Mouse (Mus musculus) frontal cortex, postnatal 36 days (tissue): Measurements from ENCODE around the gene Plk5.

ENCODE experiments used
- DNase-seq, 2 experiments: peaks; one replicate each; pipeline ENCODE4 v3.0.0; 2022; ENCODE audit warnings: low spot score in 2 of 2

Plk5 gene

DNA sequence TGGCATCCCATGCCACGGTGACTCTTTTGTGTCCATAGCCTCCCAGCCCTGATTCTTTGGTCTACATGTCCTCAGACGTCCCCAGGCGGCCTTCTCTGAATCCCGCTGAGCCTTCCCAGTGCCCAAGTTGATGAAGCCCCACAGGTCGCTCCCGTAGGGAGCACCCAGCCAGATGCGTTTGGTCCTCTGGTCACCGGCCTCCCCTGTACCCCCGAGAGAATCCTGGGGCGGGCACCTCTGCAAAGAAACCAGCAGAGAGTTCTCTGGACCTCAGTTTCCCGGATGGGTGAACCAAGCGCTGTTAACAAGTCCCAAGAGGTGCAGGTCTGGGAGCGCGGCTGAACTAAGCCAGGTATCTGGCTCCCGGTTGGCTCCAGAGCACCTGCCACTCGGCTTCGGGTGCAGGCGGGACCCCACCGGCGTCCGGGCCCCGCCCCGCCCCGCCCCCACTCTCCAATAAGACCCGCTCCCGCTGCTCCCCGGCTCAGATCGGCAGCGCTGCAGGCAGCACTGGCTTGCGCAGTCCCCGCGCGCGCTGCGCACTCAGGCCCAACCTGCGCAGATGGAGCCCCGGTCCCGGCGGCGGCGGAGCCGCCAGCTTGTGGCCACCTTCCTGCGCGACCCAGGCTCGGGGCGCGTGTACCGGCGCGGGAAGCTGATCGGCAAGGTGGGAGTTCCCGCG lies at the start of gene Plk5:
TSS of gene Plk5 (plus strand) at position 459 of the 682 bp plus-strand sequence.
- DNase-seq, result no peak

DNA sequence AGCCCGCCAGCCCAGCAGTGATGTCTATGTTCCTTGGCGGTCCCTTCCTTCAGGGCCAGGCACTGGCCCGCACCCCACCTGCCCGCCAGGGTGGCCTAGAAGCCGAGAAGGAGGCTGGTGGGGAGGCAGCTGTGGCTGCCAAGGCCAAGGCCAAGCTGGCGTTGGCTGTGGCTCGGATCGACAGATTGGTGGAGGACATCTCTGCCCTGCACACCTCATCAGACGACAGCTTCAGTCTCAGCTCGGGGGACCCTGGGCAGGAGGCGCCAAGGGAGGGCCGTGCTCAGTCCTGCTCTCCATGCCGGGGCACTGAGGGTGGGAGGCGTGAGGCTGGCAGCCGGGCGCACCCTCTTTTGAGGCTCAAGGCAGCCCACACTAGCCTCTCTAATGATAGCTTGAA lies 44.7 kb upstream of the Plk5 start:
- DNase-seq, result no peak

DNA sequence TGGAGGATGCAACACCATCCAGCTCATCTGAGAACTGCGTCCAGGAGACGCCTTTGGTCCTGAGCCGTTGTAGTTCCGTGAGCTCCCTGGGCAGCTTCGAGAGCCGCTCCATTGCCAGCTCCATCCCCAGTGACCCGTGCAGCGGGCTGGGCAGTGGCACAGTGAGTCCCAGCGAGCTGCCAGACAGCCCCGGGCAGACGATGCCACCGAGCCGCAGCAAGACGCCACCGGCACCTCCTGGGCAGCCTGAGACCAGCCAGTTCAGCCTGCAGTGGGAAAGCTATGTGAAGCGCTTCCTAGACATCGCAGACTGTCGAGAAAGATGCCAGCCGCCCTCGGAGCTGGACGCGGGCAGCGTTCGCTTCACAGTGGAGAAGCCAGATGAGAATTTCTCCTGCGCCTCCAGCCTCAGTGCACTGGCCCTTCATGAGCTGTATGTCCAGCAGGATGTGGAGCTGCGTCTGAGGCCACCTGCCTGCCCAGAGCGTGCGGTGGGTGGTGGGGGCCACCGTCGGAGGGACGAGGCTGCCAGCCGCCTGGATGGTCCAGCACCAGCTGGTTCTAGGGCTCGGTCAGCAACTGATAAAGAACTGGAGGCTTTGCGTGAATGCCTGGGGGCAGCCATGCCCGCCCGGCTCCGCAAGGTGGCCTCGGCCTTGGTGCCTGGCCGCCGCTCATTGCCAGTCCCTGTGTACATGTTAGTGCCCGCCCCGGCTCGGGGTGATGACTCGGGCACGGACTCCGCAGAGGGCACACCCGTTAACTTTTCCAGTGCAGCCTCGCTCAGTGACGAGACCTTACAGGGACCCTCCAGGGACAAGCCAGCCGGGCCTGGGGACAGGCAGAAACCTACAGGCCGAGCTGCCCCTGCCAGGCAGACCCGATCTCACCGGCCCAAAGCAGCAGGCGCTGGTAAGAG lies 43.4 kb upstream of the Plk5 start:
- no peak for DNase-seq

DNA sequence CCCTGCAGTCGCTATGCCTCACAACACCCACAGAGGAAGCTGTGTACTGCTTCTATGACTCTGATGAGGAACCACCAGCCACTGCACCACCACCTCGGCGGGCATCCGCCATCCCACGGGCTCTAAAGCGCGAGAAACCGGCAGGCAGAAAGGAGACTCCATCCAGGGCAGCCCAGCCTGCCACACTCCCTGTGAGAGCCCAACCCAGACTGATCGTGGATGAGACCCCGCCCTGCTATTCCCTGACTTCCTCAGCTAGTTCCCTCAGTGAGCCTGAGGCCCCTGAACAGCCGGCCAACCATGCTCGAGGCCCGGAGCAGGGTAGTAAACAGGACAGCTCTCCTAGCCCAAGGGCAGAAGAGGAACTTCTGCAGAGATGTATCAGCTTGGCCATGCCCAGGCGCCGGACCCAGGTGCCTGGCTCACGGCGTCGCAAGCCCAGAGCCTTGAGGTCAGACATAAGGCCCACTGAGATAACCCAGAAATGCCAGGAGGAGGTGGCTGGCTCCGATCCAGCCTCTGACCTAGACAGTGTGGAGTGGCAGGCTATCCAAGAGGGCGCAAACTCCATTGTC lies 42.5 kb upstream of the Plk5 start:
- DNase-seq, result no peak

DNA sequence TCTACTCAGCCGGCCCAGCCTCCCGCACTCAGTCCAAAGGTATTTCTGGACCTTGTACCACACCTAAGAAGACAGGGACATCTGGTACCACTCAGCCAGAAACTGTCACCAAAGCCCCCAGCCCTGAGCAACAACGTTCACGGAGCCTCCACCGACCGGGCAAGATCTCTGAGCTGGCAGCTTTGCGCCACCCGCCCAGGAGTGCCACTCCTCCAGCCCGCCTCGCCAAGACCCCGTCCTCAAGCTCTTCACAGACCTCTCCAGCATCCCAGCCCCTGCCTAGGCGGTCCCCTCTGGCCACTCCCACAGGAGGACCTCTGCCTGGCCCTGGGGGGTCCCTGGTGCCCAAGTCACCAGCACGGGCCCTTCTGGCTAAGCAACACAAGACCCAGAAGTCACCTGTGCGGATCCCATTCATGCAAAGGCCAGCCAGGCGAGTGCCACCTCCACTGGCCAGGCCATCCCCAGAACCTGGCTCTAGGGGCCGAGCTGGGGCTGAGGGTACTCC lies 41.7 kb upstream of the Plk5 start:
- no peak for DNase-seq

DNA sequence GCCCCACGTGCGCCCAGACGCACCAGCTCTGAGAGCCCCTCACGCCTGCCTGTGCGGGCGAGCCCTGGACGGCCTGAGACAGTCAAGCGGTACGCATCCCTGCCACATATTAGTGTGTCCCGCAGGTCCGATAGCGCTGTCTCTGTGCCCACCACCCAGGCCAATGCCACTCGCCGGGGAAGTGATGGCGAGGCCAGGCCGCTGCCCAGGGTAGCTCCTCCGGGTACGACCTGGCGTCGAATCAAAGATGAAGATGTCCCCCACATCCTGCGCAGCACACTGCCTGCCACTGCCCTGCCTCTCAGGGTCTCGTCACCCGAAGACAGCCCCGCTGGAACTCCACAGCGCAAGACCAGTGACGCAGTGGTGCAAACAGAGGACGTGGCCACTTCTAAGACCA lies 40.9 kb upstream of the Plk5 start:
- DNase-seq, result no peak

DNA sequence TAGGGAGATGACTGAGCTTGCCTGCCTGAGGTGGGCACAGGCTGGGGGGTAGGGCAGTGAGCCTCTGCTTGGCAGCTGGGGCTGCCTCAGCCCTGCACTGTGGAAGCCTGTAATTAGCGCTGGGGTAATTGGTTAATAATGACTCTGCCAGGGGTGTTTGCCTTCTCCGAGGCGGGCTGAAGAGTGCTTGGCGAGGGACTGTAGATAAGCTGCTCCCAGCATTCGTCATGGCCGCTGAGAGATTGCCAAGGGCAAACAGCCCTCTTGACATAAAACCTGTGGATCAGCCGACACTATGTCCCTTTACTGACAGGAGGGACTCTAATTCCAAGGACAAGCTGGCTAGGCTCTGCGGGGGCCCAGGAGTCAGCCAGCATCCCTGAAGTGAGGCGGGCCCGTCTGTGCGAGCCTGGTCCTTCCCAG lies 39.9 kb upstream of the Plk5 start:
- no peak for DNase-seq

DNA sequence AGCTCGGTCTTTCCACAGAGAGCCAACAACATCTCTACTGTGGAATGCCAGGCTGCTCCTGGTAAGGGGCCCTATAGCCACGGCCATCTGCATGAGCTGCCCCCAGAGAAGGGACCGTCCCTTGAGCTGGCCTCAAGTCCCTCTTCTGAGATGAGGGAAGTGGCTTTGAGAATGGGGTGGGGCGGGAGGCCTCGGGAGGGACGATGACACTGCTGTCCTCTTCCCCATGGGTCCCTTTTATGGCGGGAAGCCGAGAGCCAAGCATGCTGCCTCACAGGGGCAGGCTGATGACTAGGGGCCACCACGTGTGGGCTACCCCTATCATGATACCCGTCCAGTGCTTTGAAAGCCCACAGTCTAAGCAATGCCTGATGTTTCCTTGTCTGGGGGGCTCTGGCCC lies 39.2 kb upstream of the Plk5 start:
- DNase-seq, result no peak

DNA sequence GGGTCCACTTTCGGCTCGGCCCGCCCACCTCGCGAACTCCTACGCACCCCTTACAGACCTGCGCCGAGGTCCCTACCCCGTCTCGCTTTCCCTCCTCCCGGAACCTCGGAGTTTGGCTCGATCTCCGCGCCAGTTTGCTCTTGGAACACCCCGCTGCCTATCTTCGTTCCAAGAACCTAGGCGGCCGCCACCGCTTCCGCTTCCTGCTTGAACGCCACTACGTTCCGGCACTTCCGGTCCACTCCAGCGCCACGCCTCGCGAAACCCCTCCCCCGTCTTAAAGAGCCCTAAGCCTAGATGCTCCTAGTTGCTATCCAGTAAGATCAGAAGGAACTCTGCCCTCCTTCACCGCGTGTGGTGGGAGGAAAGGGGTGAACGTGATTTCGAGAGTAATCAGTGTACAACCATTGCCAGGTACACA lies 35.9 kb upstream of the Plk5 start, which contains the start of gene 2310011J03Rik:
TSS of gene 2310011J03Rik (minus strand) at position 198 of the 421 bp plus-strand sequence.
- peak; percentile 89 to 95 for DNase-seq

DNA sequence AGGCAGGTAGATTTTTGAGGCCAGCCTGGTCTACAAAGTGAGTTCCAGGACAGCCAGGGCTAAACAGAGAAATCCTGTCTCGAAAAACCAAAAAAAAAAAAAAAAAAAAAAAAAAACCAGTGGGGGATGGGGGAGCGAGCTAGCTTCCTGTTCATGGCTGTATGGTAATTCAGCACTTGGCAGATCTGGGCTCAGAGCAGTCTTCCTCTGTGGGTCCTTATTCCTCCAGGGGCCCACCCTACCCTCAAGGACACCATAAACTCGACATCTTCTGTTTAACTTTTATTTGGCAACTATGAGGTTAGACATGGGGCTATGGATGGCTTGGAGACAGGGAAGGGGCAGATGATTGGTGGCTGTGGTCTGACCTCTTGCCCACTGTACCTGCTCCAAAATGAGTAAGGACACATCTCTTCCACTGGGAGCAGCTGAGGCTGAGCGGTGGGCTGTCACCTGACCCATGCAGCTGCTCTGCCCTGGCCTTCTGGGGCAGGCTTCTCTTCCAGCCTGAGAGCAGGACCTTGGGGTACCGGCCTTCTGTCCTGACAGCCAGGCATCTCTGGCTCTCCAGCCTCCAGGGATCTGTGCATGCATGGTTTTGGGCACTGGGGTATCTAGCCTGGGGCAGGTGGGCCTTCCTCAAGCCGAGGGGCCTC lies 35.1 kb upstream of the Plk5 start:
- DNase-seq, result no peak

DNA sequence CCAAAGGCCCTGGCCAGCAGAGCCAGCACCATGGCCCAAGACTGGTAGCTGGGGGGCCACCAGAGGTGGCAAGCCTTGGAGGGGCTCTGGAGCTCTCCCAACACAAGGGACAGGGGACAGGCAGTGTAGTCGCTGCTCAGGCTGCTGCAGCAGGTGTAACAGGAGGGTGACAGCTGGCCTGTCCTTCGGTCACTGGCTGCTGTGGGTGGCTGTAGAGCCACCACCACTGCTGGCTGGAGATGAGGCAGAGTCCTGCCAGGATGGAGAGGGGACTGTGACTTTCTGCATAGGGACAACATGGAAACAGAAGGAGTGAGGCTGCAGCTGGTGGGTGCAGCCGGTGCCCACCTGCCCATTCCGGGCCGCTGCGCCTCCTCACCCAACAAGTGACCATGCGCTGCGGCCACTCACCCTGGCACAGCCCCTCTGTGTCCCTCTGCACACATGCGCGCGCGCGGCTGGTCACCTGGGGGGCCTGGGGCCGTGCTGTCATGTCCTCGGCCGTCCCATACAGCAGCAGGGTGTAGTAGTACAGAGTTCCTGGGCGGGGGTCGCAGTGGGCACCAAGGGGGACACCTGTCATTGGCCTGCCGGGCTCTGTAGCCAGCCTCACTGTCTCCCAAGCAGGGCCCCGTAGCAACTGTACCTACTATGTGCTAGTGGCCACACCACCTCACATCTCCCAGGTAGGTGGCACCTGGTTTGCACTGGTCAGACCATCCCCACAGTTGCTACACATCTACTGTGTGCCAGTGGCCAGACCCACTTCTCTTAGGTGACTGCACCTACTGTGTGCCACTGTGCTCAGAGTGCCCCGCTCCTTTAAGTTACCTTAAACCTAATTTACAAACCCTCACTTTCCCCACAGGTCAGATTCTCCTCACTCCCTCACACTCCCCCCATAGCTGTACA lies 34.3 kb upstream of the Plk5 start:
- no peak for DNase-seq

DNA sequence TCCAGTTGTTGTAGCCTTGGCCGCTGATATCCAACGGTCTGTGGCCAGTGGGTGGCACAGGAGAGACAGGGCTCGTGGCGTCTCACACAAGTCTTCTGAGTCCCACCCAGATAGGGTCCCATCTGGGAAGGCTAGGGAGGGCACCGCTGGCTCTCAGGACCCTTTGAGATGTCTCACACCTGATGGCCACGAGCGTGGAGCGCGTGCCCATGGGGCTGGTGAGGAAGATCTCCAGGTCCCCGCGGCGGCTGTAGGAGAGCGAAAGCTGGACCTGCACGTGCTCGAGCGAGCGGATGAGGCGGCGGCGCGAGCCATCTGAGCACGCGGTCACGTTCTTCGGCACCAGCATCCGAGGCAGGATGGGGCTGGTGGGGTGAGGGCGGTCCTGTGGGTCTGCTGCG lies 33.4 kb upstream of the Plk5 start:
- DNase-seq, result no peak

DNA sequence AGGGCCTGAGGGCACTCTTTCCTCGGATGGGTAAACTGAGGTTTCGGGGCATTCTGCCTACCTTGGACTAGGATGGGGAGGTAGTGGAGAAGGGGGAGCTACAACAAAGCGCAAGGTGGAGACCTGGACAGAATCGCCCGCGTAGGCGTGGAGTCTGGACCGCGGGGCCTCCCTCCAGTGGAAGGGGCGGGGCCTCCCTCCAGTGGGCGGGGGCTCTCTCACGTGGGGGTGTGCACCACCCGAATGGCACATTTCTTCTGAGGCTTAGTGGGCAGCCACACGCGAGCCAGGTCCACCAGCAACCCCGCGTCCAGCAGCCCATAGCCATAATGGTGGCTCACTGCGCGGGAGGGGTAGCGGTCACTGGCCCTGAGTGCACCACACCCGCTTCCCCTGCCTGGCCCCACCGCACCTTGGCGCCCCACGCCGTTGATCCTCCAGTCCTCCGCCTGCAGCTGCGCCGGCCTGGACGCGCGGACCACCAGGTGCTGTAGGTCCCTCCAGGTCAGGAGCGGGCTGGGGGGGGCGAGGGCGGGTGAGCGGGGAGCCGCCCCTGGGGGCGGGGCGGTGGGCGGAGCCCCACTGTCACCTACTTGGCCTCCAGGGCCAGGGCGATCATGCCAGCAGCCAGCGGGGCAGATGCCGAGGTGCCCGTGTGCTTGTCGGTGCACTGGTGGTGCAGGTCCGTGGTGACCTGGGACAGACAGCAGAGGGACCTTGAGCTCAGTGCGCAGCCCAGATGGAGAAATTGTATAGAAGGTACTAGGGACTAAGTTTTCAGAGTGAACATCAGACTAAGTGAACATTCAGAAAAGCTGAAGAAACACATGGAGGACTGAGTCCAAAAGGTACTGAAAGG lies 32.8 kb upstream of the Plk5 start:
- no peak for DNase-seq

DNA sequence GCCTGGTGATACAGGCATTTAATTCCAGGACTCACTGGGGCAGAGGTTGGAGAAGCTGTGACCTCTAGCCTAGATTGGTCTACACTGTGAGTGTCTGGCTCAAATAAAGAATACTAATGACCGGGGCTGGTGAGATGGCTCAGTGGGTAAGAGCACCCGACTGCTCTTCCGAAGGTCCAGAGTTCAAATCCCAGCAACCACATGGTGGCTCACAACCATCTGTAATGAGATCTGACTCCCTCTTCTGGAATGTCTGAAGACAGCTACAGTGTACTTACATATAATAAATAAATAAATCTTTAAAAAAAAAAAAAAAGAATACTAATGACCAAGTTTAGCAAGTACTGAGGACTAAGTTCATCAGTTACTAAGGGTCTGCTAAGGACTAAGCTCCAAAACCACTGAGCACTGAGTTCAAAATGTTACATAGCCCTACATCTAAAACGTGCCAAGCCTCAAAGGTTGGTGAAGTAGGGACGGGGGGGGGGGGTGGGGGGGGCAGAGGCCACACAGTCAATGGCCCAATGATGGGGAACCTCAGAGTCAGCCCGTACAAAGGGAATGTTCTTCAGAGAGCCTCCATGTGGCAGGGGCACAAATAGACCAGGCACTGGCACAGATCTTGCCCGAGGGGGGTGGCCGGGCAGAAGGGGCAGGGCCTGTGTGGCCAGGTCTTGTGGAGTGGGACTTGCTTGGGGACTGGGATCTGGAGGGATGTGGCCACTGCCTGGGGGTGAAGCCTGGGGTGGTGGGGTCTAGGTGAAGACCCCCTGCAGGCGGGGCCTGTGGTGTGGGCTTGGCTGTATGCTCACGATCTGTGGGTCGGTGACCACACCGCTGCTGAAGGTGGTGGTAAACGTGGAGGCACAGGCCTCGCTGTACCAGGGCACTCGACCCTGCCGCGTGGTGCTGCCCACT lies 31.9 kb upstream of the Plk5 start:
- DNase-seq, result no peak

DNA sequence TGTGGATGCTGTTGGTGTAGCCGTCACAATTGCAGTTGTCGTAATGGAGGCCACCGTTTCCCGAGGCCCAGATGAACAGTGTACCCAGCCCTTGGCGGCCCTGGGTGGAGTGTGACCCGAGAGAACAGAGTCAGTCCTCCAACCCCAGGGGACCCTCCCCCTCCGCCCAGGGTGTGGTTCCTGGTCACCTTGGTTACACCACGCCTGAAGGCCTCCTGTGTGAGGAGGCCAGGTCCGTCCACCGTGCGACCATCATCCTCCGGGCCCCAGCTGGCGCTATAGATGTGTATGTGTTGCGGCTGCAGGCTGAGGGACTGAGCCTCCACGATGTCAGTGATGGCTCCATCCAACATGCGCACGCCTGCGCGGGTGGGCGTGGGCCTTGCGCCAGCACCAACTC lies 31.2 kb upstream of the Plk5 start:
- DNase-seq, result no peak

DNA sequence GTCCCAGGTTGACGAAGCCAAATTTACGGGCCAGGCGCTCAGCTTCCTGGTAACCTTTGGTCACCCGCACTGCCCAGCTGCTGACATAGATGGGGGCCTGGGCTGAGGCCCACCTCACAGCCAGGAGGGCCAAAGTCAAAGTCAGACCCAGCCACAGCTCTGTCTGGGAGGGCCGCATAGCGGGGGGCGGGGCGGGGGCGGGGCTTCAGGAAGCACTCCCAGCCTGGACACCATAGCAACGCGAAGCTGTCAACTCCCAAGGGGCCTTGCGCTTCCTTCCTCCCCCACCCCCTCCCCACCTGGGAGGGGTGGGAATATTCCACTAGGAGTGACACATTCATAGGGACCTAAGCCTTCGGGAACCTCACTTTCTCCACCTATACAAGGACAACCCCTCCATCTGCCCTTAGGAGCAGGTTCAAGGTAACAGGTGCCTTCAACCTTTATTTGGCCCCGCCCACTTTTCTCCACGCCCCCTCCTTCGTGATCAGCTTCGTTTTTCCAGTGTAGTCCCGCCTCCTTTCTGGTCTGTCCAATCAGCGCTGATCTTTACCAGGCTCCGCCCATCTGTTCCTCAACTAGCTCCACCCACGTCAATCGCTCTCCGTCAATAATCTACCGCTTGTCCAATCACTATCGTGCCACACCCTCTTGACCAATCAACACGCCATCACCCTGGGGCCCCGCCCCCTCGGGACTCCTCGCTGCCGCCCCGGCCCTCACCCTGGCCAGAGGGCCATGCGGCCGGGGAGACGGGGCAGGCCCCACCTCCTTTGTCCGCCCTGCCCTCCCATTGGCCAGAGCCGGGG lies 26.8 kb upstream of the Plk5 start, which contains the start of the genes Pcsk4 and Reep6:
TSS of gene Pcsk4 (minus strand) at position 226 of the 809 bp plus-strand sequence.
TSS of gene Reep6 (plus strand) at position 681 of the 809 bp plus-strand sequence.
- peak; percentile 92 to 95 for DNase-seq

DNA sequence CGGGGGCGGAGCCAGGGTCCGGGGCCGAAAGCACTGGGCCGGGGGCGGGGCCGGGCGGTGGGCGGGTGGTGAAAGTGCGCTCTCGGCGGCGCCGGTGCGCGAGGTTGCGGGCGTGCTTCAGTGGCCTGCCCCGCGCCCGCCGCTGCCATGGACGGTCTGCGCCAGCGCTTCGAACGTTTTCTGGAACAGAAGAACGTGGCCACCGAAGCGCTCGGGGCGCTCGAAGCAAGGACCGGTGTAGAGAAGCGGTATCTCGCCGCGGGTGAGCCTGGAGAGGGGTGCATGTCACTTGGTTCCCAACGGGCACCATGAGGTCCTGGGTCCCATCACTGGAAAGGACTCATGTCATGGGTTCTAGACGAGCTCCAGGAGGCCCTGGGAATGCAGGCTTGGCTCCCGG lies 26.2 kb upstream of the Plk5 start:
- no peak for DNase-seq

DNA sequence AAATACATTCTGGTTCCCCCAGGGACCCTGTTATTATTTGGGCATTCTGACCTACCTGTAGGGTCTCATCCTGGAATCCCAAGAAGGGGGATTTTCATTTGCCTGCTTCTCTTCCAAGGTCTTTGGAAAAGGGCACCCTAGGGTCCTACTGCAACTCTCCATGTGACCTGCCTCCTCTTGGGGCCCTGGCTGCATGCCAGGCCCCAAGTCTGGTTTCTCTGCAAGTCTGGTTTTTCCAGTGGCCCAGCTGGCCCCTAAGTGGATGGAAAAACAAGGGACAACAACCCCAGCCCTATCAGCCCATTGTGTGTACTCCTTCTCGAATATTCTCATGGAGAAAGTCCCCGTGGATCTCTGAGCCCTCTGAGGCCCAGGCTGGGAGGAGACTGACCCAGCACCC lies 25.4 kb upstream of the Plk5 start:
- DNase-seq, result no peak
